Mouse (Mus musculus): ENCODE measurements around the gene Pgrmc1. TPM values are rescaled to one million over a fixed set of nuclear protein-coding genes. Genes with fewer than 3 reads are reported as not detected.

The Pgrmc1 gene
- polyA plus RNA-seq, 1 experiment: 76.8 TPM

- Histone ChIP-seq H3K27me3 (ENCODE audit: control insufficient read depth, insufficient read depth, insufficient read length) (no peaks in the 10 kb centered on the region), H3ac (ENCODE audit: control insufficient read depth, insufficient read length, low read depth) (no peak overlapping the region), H3K36me3 (ENCODE audit: control insufficient read depth, insufficient read depth) (peaks cover 9% of the 10 kb centered on the region), H3K79me2 (ENCODE audit: control insufficient read depth, insufficient read depth) (no peaks in the 10 kb centered on the region), H3K4me3 (ENCODE audit: insufficient read depth, poor library complexity, severe bottlenecking) (no peak overlapping the region), H3K79me3 (ENCODE audit: low read depth) (no peaks in the 10 kb centered on the region)
- TF ChIP-seq MAX (IDR thresholded peaks at IDR 0.05) (no peak), USF1 (IDR thresholded peaks at IDR 0.05; ENCODE audit: low read depth) (no peak), MYOG (IDR thresholded peaks at IDR 0.05; ENCODE audit: control insufficient read depth, extremely low read depth, insufficient read length) (no peak), FOSL1 (IDR thresholded peaks at IDR 0.05; ENCODE audit: insufficient read depth, low read length, poor library complexity, severe bottlenecking) (no peak), CEBPB (IDR thresholded peaks at IDR 0.05; ENCODE audit: low read depth) (no peak)
These were observed 11.1 kb downstream of the Pgrmc1 start for GRCm38 (mm10) chrX:36609117-36609516.

DNA sequence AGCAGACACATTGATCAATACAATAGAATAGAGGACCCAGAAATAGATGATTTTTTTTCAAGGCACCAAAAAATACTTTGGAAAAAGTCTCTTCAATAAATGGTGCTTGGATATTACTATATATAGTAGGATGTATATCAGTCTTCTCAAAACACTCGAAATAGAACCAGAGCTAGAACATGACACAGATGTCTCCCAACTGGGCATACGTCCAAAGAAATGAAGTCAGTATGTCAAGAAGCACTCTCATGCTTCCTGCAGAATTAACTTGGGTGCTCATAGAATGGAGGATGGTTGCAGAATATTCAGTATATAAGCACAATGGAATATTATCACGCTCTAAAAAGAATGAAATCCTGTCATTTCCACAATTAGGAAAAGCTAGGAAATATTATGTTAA lies 30.1 kb downstream of the Pgrmc1 start:
- TF ChIP-seq MYOD1 (IDR thresholded peaks at IDR 0.05; ENCODE audit: control insufficient read depth, insufficient read length, low read depth): no peak
- no peak for TF ChIP-seq CEBPB (IDR thresholded peaks at IDR 0.05; ENCODE audit: low read depth)
- no peak for TF ChIP-seq USF1 (IDR thresholded peaks at IDR 0.05; ENCODE audit: low read depth)
- TF ChIP-seq MYOG (IDR thresholded peaks at IDR 0.05; ENCODE audit: control insufficient read depth, extremely low read depth, insufficient read length): no peak
- no peak for TF ChIP-seq MAX (IDR thresholded peaks at IDR 0.05)
- no peak for TF ChIP-seq CTCF (IDR thresholded peaks at IDR 0.05; ENCODE audit: control insufficient read depth, insufficient read depth, insufficient read length)
- no peak for TF ChIP-seq FOSL1 (IDR thresholded peaks at IDR 0.05; ENCODE audit: insufficient read depth, low read length, poor library complexity, severe bottlenecking)
- Histone ChIP-seq H3K79me2 (ENCODE audit: control insufficient read depth, insufficient read depth) (no peaks in the 10 kb centered on the region), H3ac (ENCODE audit: control insufficient read depth, insufficient read length, low read depth) (no peak overlapping the region), H3K79me3 (ENCODE audit: low read depth) (no peaks in the 10 kb centered on the region), H3K27me3 (ENCODE audit: control insufficient read depth, insufficient read depth, insufficient read length) (no peaks in the 10 kb centered on the region), H3K4me3 (ENCODE audit: insufficient read depth, poor library complexity, severe bottlenecking) (no peak overlapping the region), H3K36me3 (ENCODE audit: control insufficient read depth, insufficient read depth) (no peaks in the 10 kb centered on the region)

DNA sequence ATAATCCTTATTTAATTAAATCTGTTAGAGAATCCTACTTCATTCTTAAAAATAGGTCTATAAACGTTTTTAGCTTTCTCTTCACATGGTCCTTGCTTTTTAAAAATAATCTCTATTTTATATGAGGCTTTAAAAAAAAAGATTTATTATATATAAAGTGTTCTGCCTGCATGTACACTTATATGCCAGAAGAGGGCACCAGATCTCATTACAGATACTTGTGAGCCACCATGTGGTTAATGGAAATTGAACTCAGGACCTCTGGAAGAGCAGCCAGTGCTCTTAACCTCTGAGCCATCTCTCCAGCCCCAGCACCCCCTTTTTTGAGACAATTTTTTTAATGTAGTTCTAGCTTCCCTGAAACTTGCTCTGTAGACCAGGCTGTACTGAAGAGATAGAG lies 32.8 kb downstream of the Pgrmc1 start:
- TF ChIP-seq MAX (IDR thresholded peaks at IDR 0.05) (no peak), CTCF (IDR thresholded peaks at IDR 0.05; ENCODE audit: control insufficient read depth, insufficient read depth, insufficient read length) (no peak), USF1 (IDR thresholded peaks at IDR 0.05; ENCODE audit: low read depth) (no peak), MYOG (IDR thresholded peaks at IDR 0.05; ENCODE audit: control insufficient read depth, extremely low read depth, insufficient read length) (no peak), MYOD1 (IDR thresholded peaks at IDR 0.05; ENCODE audit: control insufficient read depth, insufficient read length, low read depth) (no peak), FOSL1 (IDR thresholded peaks at IDR 0.05; ENCODE audit: insufficient read depth, low read length, poor library complexity, severe bottlenecking) (no peak), CEBPB (IDR thresholded peaks at IDR 0.05; ENCODE audit: low read depth) (no peak)
- H3K27me3 ChIP-seq (ENCODE audit: control insufficient read depth, insufficient read depth, insufficient read length): no peaks in the 10 kb centered on the region
- H3ac ChIP-seq (ENCODE audit: control insufficient read depth, insufficient read length, low read depth): no peak overlapping the region
- no peaks in the 10 kb centered on the region for H3K79me2 ChIP-seq (ENCODE audit: control insufficient read depth, insufficient read depth)
- no peaks in the 10 kb centered on the region for H3K36me3 ChIP-seq (ENCODE audit: control insufficient read depth, insufficient read depth)
- no peak overlapping the region for H3K4me3 ChIP-seq (ENCODE audit: insufficient read depth, poor library complexity, severe bottlenecking)
- no peaks in the 10 kb centered on the region for H3K79me3 ChIP-seq (ENCODE audit: low read depth)

GRCm38 (mm10) chrX:36640046-36640445 lies 42.0 kb downstream of the Pgrmc1 start:
- no peak overlapping the region for H3ac ChIP-seq (ENCODE audit: control insufficient read depth, insufficient read length, low read depth)
- no peak overlapping the region for H3K4me3 ChIP-seq (ENCODE audit: insufficient read depth, poor library complexity, severe bottlenecking)
- TF ChIP-seq MAX (IDR thresholded peaks at IDR 0.05): no peak
- TF ChIP-seq MYOD1 (IDR thresholded peaks at IDR 0.05; ENCODE audit: control insufficient read depth, insufficient read length, low read depth): no peak
- no peak for TF ChIP-seq CTCF (IDR thresholded peaks at IDR 0.05; ENCODE audit: control insufficient read depth, insufficient read depth, insufficient read length)
- no peak for TF ChIP-seq MYOG (IDR thresholded peaks at IDR 0.05; ENCODE audit: control insufficient read depth, extremely low read depth, insufficient read length)
- TF ChIP-seq FOSL1 (IDR thresholded peaks at IDR 0.05; ENCODE audit: insufficient read depth, low read length, poor library complexity, severe bottlenecking): no peak
- TF ChIP-seq USF1 (IDR thresholded peaks at IDR 0.05; ENCODE audit: low read depth): no peak
- TF ChIP-seq CEBPB (IDR thresholded peaks at IDR 0.05; ENCODE audit: low read depth): no peak
- no peaks in the 10 kb centered on the region for H3K79me2 ChIP-seq (ENCODE audit: control insufficient read depth, insufficient read depth)
- H3K79me3 ChIP-seq (ENCODE audit: low read depth): no peaks in the 10 kb centered on the region
- H3K27me3 ChIP-seq (ENCODE audit: control insufficient read depth, insufficient read depth, insufficient read length): no peaks in the 10 kb centered on the region
- H3K36me3 ChIP-seq (ENCODE audit: control insufficient read depth, insufficient read depth): no peaks in the 10 kb centered on the region

GRCm38 (mm10) chrX:36644657-36645551 lies 46.9 kb downstream of the Pgrmc1 start, which contains the start of gene Akap17b:
Gene Akap17b, minus strand, starts transcription at chrX:36645395.
- Histone ChIP-seq H3K36me3 (ENCODE audit: control insufficient read depth, insufficient read depth) (no peaks in the 10 kb centered on the region), H3K4me3 (ENCODE audit: insufficient read depth, poor library complexity, severe bottlenecking) (peak within 1 kb of the TSS; percentile 31), H3K27me3 (ENCODE audit: control insufficient read depth, insufficient read depth, insufficient read length) (no peaks in the 10 kb centered on the region), H3ac (ENCODE audit: control insufficient read depth, insufficient read length, low read depth) (peak within 1 kb of the TSS; percentile 76), H3K79me3 (ENCODE audit: low read depth) (no peaks in the 10 kb centered on the region), H3K79me2 (ENCODE audit: control insufficient read depth, insufficient read depth) (no peaks in the 10 kb centered on the region)
- TF ChIP-seq MAX (IDR thresholded peaks at IDR 0.05): no peak
- TF ChIP-seq CTCF (IDR thresholded peaks at IDR 0.05; ENCODE audit: control insufficient read depth, insufficient read depth, insufficient read length): peak; percentile 39

Other genes with a start within 250 kb of the Pgrmc1 start
- not detected for gene Gm6268, start 196.9 kb upstream of the Pgrmc1 start, polyA plus RNA-seq (2012; fragmentation: generic; extraction: Trizol)
- under 0.01 TPM for gene Gm14569, start 106.4 kb upstream of the Pgrmc1 start, polyA plus RNA-seq (2012; fragmentation: generic; extraction: Trizol)
- 0.25 TPM for gene Akap17b, start 47.2 kb downstream of the Pgrmc1 start, polyA plus RNA-seq (2012; fragmentation: generic; extraction: Trizol)
- gene Slc25a43, start 145.5 kb downstream of the Pgrmc1 start, polyA plus RNA-seq (2012; fragmentation: generic; extraction: Trizol): 1.2 TPM
- gene Slc25a5, start 197.4 kb downstream of the Pgrmc1 start, polyA plus RNA-seq (2012; fragmentation: generic; extraction: Trizol): 988 TPM

All from C2C12 (cell line).